Mouse (Mus musculus): Measurements from ENCODE around the gene Gm2035. TPM values are rescaled to one million over a fixed set of nuclear protein-coding genes. Genes with fewer than 3 reads are reported as not detected.
"Not testable (repeated sequence)": the region's sequence is repeated elsewhere in the genome, so short reads cannot be mapped to it uniquely, and the experiment has no call there.

Gm2035 gene
- total RNA-seq (2021), result not detected
- long read RNA-seq, experiment 1, result 0 reads
- long read RNA-seq, experiment 2, result 0 reads

GRCm38 (mm10) chr12:87919721-87920120, at the start of gene Gm2035:
Gene Gm2035, minus strand, starts transcription at chr12:87919857.
- H3K27ac ChIP-seq; intact Hi-C loops (cut with DNase I); DNase-seq; H3K4me3 ChIP-seq: not testable (repeated sequence)

- intact Hi-C loops (cut with DNase I); H3K4me3 ChIP-seq; H3K27ac ChIP-seq; DNase-seq: not testable (repeated sequence)
Observed at GRCm38 (mm10) chr12:87953780-87954179, 34.1 kb upstream of the Gm2035 start, which contains the start of gene Gm2042. Gene Gm2042, plus strand, starts transcription at chr12:87954080.

DNA sequence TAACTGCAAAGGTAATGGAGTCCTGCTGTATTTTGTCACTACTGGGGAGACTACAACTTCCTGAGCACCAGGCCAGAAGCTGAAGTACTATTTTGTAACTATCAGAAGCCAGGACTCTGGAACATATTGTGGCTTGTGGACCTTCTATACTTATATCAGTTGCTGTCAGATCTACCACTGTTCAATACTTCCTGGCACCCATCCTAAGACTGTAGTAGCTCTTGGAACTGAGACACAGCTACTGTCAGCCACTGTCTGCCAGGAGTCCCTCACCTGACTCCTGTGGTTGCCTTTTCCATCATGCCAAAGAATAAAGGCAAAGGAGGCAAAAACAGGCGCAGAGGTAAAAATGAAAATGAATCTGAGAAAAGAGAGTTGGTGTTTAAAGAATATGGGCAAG, 24.6 kb downstream of the Gm2035 start, which contains the start of gene Gm2022:
Gm2022 (plus strand) TSS at position 301 of the 400 bp plus-strand sequence.
- intact Hi-C loops (cut with DNase I); H3K27ac ChIP-seq; DNase-seq; H3K4me3 ChIP-seq: not testable (repeated sequence)

DNA sequence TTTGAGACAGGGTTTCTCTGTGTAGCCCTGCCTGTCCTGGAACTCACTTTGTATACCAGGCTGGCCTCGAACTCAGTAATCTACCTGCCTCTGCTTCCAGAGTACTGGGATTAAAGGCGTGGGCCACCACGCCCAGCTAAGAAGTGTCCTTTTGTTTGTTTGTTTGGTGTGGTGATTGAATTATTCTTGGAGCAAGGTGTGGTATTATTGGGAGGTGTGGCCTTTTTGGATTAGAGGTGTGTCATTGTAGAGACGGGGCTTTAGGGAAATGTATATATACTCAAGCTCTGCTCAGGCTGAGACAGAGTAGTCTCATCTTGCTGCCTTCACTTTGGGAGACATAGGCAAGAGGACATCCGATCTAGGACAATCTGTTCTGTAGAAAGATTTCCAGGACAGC, 45.9 kb downstream of the Gm2035 start, which contains the start of gene Gm2016:
Gm2016 (plus strand) TSS at position 301 of the 400 bp plus-strand sequence.
- H3K4me3 ChIP-seq; H3K27ac ChIP-seq; DNase-seq; intact Hi-C loops (cut with DNase I): not testable (repeated sequence)

Other genes with a start within 250 kb of the Gm2035 start
- gene Gm21319, start 144.1 kb downstream of the Gm2035 start, total RNA-seq (2021), result not detected
- not detected for gene Gm21936, start 124.3 kb downstream of the Gm2035 start, total RNA-seq (2021)
- not detected for gene BB287469, start 103.3 kb downstream of the Gm2035 start, total RNA-seq (2021)
- not detected for gene Gm2001, start 77.5 kb downstream of the Gm2035 start, total RNA-seq (2021)
- not detected for gene Gm2016, start 45.8 kb downstream of the Gm2035 start, total RNA-seq (2021)
- not detected for gene Gm2022, start 24.5 kb downstream of the Gm2035 start, total RNA-seq (2021)
- not detected for gene Gm2042, start 34.2 kb upstream of the Gm2035 start, total RNA-seq (2021)
- gene Gm2075, start 92.0 kb upstream of the Gm2035 start, total RNA-seq (2021), result not detected
- gene Gm6803, start 98.9 kb upstream of the Gm2035 start, total RNA-seq (2021), result not detected
- not detected for gene Gm2056, start 107.1 kb upstream of the Gm2035 start, total RNA-seq (2021)
- not detected for gene Gm16368, start 163.8 kb upstream of the Gm2035 start, total RNA-seq (2021)